Mouse (Mus musculus): ENCODE measurements at regions not wholly inside any gene's neighbourhood (a gene's known extent, or its start where the extent isn't known, plus 50 kb on each side); places are given as distances from the start of the nearest gene placed in this dataset.

- no peak for DNase-seq (ENCODE audit: low spot score)
These were observed 80.2 kb downstream of the Dhrs2 start for GRCm38 (mm10) chr14:55301996-55302395.

GRCm38 (mm10) chr14:55313615-55314014 lies 91.8 kb downstream of the Dhrs2 start:
- no peak for DNase-seq (ENCODE audit: low spot score)

GRCm38 (mm10) chr14:55323897-55324296 lies 102.1 kb downstream of the Dhrs2 start:
- no peak for DNase-seq (ENCODE audit: low spot score)

GRCm38 (mm10) chr14:55324335-55324734 lies 102.5 kb downstream of the Dhrs2 start:
- no peak for DNase-seq (ENCODE audit: low spot score)

GRCm38 (mm10) chr14:55333812-55334211 lies 112.0 kb downstream of the Dhrs2 start:
- no peak for DNase-seq (ENCODE audit: low spot score)

- no peak for DNase-seq (ENCODE audit: low spot score)
These were observed 112.5 kb downstream of the Dhrs2 start for GRCm38 (mm10) chr14:55334305-55334704.

GRCm38 (mm10) chr14:55335586-55335985 lies 113.8 kb downstream of the Dhrs2 start:
- DNase-seq (ENCODE audit: low spot score): no peak

- DNase-seq (ENCODE audit: low spot score): no peak
These were observed 114.8 kb downstream of the Dhrs2 start for GRCm38 (mm10) chr14:55336451-55337195.

- no peak for DNase-seq (ENCODE audit: low spot score)
These were observed 116.2 kb downstream of the Dhrs2 start for GRCm38 (mm10) chr14:55338010-55338409.

- DNase-seq (ENCODE audit: low spot score): no peak
These were observed 116.7 kb downstream of the Dhrs2 start for GRCm38 (mm10) chr14:55338500-55338899.

- no peak for DNase-seq (ENCODE audit: low spot score)
These were observed 117.3 kb downstream of the Dhrs2 start for GRCm38 (mm10) chr14:55339036-55339614.

GRCm38 (mm10) chr14:55343341-55343740 lies 121.5 kb downstream of the Dhrs2 start:
- no peak for DNase-seq (ENCODE audit: low spot score)

GRCm38 (mm10) chr14:55343914-55344313 lies 122.1 kb downstream of the Dhrs2 start:
- DNase-seq (ENCODE audit: low spot score): no peak

- no peak for DNase-seq (ENCODE audit: low spot score)
These were observed 123.3 kb downstream of the Dhrs2 start for GRCm38 (mm10) chr14:55345091-55345490.

GRCm38 (mm10) chr14:55348098-55348497 lies 126.3 kb downstream of the Dhrs2 start:
- DNase-seq (ENCODE audit: low spot score): no peak

GRCm38 (mm10) chr14:55357258-55357657 lies 121.3 kb upstream of the Dhrs4 start:
- no peak for DNase-seq (ENCODE audit: low spot score)

- DNase-seq (ENCODE audit: low spot score): no peak
These were observed 120.1 kb upstream of the Dhrs4 start for GRCm38 (mm10) chr14:55358429-55358828.

- no peak for DNase-seq (ENCODE audit: low spot score)
These were observed 116.2 kb upstream of the Dhrs4 start for GRCm38 (mm10) chr14:55362316-55362715.

- DNase-seq (ENCODE audit: low spot score): no peak
These were observed 115.8 kb upstream of the Dhrs4 start for GRCm38 (mm10) chr14:55362757-55363156.

- no peak for DNase-seq (ENCODE audit: low spot score)
These were observed 108.2 kb upstream of the Dhrs4 start for GRCm38 (mm10) chr14:55370384-55370783.

- no peak for DNase-seq (ENCODE audit: low spot score)
These were observed 105.6 kb upstream of the Dhrs4 start for GRCm38 (mm10) chr14:55372960-55373359.

- DNase-seq (ENCODE audit: low spot score): peak; percentile 17
These were observed 91.8 kb upstream of the Dhrs4 start for GRCm38 (mm10) chr14:55386773-55387172.

- DNase-seq (ENCODE audit: low spot score): no peak
These were observed 91.2 kb upstream of the Dhrs4 start for GRCm38 (mm10) chr14:55387378-55387777.

GRCm38 (mm10) chr14:55392390-55392789 lies 86.2 kb upstream of the Dhrs4 start:
- no peak for DNase-seq (ENCODE audit: low spot score)
